Mouse (Mus musculus) CD4-positive naive resting alpha-beta T cell, adult 57 days (primary cell): ENCODE measurements around the gene Lrfn2. TPM values are rescaled to one million over a fixed set of nuclear protein-coding genes. Genes with fewer than 3 reads are reported as not detected.

ENCODE experiments used
- total RNA-seq: library from RNA; stranded (reverse); gene quantifications from one replicate; pipeline ENCODE4 v1.2.4, GENCODE M21; 2023

Lrfn2 gene
- not detected for total RNA-seq

DNA sequence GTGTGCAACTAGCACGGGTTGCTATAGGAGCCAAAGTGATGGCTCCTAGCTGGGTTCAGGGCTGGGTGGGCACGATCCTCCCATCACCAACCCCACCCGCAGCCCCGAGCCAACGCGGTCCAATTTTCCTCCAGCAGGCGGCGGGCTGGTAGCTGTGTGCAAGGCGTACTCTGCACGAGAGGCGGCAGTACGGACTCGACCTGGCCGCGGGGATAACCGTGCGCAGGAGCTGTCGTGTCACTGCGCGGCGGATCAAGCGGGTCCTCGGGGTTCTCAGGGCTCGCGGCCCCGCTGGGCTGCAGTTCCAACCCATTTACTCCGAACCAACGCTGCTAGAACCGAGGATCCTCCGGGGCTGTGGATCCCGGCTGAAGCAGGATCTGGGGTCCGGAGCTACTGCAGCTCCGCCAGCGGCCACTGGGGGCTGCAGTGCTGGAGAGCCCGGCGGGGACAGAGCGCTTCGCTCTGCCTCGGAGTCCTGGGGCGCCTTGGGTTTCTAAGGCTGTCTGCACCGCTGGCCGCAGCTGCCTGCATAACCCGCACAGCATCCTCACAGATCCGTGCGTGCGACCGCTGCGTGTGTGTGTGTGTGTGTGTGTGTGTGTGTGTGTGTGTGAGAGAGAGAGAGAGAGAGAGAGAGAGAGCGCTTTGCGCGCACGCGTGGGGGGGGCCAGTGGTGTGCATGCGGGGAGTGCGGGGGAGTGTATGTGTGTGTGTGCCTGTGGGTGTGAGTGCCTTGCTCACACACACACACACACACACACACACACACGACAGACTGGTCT, at the start of gene Lrfn2:
Gene Lrfn2 (plus strand): TSS at position 759 of the 785 bp plus-strand sequence.

